Mouse (Mus musculus) kidney, postnatal 25 days (tissue): ENCODE data around the gene Emb.
A peak's percentile ranks its signal among the peaks of the same experiment; 100 is the strongest.

Source experiments
- DNase-seq, 2 experiments: peaks; one replicate each; pipeline ENCODE4 v3.0.0; 2021; ENCODE audit warnings: mixed read lengths in 2 of 2

Emb gene

GRCm38 (mm10) chr13:117220501-117221321 is 12.4 kb downstream of the Emb start, which contains the start of gene Gm17509:
Gm17509 (minus strand) TSS chr13:117221075.
- peak; percentile 16 to 67 for DNase-seq

- DNase-seq = no peak
Observed at GRCm38 (mm10) chr13:117223125-117223524, 14.8 kb downstream of the Emb start.

GRCm38 (mm10) chr13:117224901-117225300 is 16.6 kb downstream of the Emb start:
- no peak for DNase-seq

- DNase-seq = no peak
Observed at GRCm38 (mm10) chr13:117225561-117225960, 17.2 kb downstream of the Emb start.

- no peak for DNase-seq
Observed at GRCm38 (mm10) chr13:117230371-117231110, 22.2 kb downstream of the Emb start.

GRCm38 (mm10) chr13:117233808-117234207 is 25.5 kb downstream of the Emb start:
- DNase-seq = no peak

- peak in 1 of 2 experiments; percentile 9 for DNase-seq
Observed at GRCm38 (mm10) chr13:117234486-117234885, 26.1 kb downstream of the Emb start.

GRCm38 (mm10) chr13:117235530-117236212 is 27.3 kb downstream of the Emb start:
- peak; percentile 43 to 80 for DNase-seq

GRCm38 (mm10) chr13:117237111-117237510 is 28.8 kb downstream of the Emb start:
- no peak for DNase-seq

GRCm38 (mm10) chr13:117242063-117242462 is 33.7 kb downstream of the Emb start:
- no peak for DNase-seq

GRCm38 (mm10) chr13:117242621-117243020 is 34.3 kb downstream of the Emb start:
- DNase-seq = no peak

- DNase-seq = no peak
Observed at GRCm38 (mm10) chr13:117260704-117261103, 52.4 kb downstream of the Emb start.

GRCm38 (mm10) chr13:117266156-117266555 is 57.8 kb downstream of the Emb start:
- no peak for DNase-seq

GRCm38 (mm10) chr13:117267963-117268362 is 59.6 kb downstream of the Emb start:
- DNase-seq = no peak

GRCm38 (mm10) chr13:117284036-117284435 is 75.7 kb downstream of the Emb start:
- DNase-seq = no peak

- DNase-seq = no peak
Observed at GRCm38 (mm10) chr13:117286939-117287338, 78.6 kb downstream of the Emb start.

- DNase-seq = no peak
Observed at GRCm38 (mm10) chr13:117287400-117287799, 79.1 kb downstream of the Emb start.

- peak; percentile 47 to 86 for DNase-seq
Observed at GRCm38 (mm10) chr13:117289494-117290270, 81.3 kb downstream of the Emb start.

GRCm38 (mm10) chr13:117311446-117312225 is 103.3 kb downstream of the Emb start:
- DNase-seq = peak; percentile 59 to 75
